Mouse (Mus musculus) E14TG2a.4 (cell line): ENCODE measurements around the gene Zfp185.

Experiments used
- H3K27me3 ChIP-seq: 2 replicates; pipeline ENCODE4 v1.6.1; 2014; ENCODE audit warnings: low read length, control low read depth; ENCODE audit not compliant: insufficient read depth
- H3K36me3 ChIP-seq: 2 replicates; pipeline ENCODE4 v1.6.1; 2014; ENCODE audit warnings: low read length, control low read depth; ENCODE audit not compliant: insufficient read depth
- H3K4me1 ChIP-seq: replicated peaks from 2 replicates; pipeline ENCODE4 v1.6.1; 2014; ENCODE audit warnings: low read depth, low read length, control low read depth
- H3K4me3 ChIP-seq: replicated peaks from 2 replicates; pipeline ENCODE4 v1.5.1; 2014; ENCODE audit warnings: mild to moderate bottlenecking, low read length
- H3K9me3 ChIP-seq: 2 replicates; pipeline ENCODE4 v1.6.1; 2014; ENCODE audit warnings: low read length, control low read depth
- CTCF ChIP-seq: conservative IDR thresholded peaks from 2 replicates; pipeline ENCODE4 v1.5.1; 2014; ENCODE audit warnings: low read length
- NANOG ChIP-seq: IDR thresholded peaks from 2 replicates; pipeline ENCODE4 v1.6.1; 2014; ENCODE audit warnings: borderline replicate concordance, low read length, mixed read lengths
- POU5F1 ChIP-seq: IDR thresholded peaks from 2 replicates; pipeline ENCODE4 v1.6.1; 2014; ENCODE audit warnings: low read length, borderline replicate concordance

Zfp185 gene

DNA sequence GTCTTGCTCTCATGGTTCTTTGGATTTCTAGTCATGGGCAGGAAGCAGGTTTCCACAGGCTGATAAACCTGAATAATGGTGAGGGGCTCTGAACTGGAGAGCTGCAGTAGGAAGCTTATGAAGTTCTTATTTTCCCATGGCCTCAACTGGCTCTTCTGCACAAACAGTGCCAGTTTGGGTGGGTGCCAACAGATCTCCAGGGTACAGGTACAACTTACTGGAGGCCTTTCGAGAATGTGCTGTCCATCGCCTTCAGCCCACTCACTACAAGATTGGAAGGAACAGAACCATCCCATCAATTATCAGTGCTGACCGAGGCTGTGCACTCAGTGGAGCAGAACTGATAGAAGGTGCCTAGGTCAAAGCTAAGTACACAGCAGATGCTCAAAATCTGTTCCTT lies 1.3 kb downstream of the Zfp185 start:
- H3K4me1 ChIP-seq: no peaks in the 10 kb centered on the region; the same call in 1 of the 2 replicates
- H3K9me3 ChIP-seq: no peaks in the 10 kb centered on the region

DNA sequence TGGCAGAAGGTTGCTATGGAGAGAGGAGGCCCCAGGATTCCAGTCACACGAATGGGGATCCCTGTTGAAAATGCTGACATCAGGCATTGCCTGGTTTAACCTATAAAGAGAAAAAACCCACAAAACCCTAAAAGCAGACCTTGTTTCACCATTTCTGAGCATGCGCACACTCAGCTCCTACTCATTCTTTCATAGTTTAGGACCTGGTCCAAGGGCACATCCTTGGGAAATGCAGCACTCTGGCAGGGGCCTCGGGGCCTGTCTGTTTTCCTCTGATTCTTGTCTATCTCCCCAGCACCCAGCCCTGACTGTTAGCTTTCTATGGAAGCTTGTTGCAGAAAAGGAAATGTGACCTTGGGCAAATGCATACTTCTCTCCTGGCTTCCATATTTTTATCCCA lies 3.4 kb downstream of the Zfp185 start:
- Histone ChIP-seq H3K4me3 (no peak overlapping the region), H3K9me3 (no peaks in the 10 kb centered on the region), H3K36me3 (no peaks in the 10 kb centered on the region), H3K4me1 (no peaks in the 10 kb centered on the region; the same call in 1 of the 2 replicates), H3K27me3 (peaks cover 15% of the 10 kb centered on the region)
- TF ChIP-seq POU5F1 (no peak), NANOG (no peak), CTCF (no peak)

More for the DNA sequence above, 1.3 kb downstream of the Zfp185 start:
- no peak for TF ChIP-seq NANOG
- no peak for TF ChIP-seq POU5F1
- no peak for TF ChIP-seq CTCF
- Histone ChIP-seq H3K36me3 (no peaks in the 10 kb centered on the region), H3K4me3 (no peak overlapping the region), H3K27me3 (peaks cover 33% of the 10 kb centered on the region)

- H3K27me3 ChIP-seq: peaks cover 11% of the 10 kb centered on the region
- no peaks in the 10 kb centered on the region for H3K36me3 ChIP-seq
- no peak for TF ChIP-seq NANOG
- peak; percentile 78 for TF ChIP-seq CTCF
- no peak overlapping the region for H3K4me3 ChIP-seq
- H3K4me1 ChIP-seq: no peaks in the 10 kb centered on the region
- H3K9me3 ChIP-seq: no peaks in the 10 kb centered on the region
These were observed 5.3 kb downstream of the Zfp185 start for GRCm38 (mm10) chrX:72992291-72992919.

DNA sequence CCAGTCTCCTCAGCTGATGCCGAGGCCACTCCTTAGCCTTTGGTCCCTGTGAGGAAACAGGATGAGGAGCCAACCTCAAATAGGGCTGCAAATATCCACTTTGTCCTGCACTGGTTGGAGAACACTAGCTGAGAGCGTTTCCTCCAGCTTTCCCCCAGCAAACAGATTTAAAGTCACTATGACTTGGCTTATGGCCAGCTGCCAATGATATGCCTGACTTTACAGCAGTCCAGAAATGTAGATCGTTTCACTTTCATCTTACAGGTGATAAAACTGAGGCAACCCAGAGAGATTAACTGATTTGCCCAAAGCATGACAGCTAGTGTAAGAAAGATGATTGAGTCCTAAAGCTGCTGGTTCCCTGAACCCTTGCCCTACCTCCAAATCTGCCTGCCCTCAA lies 8.4 kb downstream of the Zfp185 start:
- H3K27me3 ChIP-seq: no peaks in the 10 kb centered on the region
- H3K4me3 ChIP-seq: no peak overlapping the region
- H3K4me1 ChIP-seq: no peaks in the 10 kb centered on the region
- no peak for TF ChIP-seq POU5F1
- H3K9me3 ChIP-seq: no peaks in the 10 kb centered on the region
- H3K36me3 ChIP-seq: no peaks in the 10 kb centered on the region

- Histone ChIP-seq H3K4me3 (no peak overlapping the region), H3K36me3 (peaks cover 20% of the 10 kb centered on the region), H3K9me3 (no peaks in the 10 kb centered on the region), H3K27me3 (no peaks in the 10 kb centered on the region), H3K4me1 (no peaks in the 10 kb centered on the region)
- TF ChIP-seq NANOG: no peak
- no peak for TF ChIP-seq POU5F1
- no peak for TF ChIP-seq CTCF
These were observed 16.0 kb downstream of the Zfp185 start for GRCm38 (mm10) chrX:73003110-73003509.

DNA sequence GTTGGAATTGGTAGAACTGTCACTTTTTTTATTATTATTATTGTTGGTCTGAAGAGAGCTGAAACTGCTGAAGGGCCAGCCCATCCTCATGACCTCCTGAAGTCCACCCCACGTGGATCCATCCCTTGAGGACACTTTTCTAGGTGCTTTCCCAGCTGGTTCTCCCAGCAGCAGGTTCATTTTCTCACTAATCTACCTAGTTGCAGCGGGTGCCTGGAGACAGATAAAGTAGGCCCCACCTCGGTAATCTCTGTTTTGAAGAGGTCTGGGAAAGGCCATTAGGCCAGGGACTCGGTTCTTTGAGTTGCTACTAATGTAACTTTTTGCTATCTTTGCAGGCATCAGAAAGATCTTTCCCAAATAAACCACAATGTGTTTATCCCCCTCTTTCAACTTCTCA lies 18.5 kb downstream of the Zfp185 start:
- Histone ChIP-seq H3K9me3 (no peaks in the 10 kb centered on the region), H3K4me3 (no peak overlapping the region), H3K4me1 (no peaks in the 10 kb centered on the region; the same call in 1 of the 2 replicates), H3K27me3 (no peaks in the 10 kb centered on the region), H3K36me3 (peaks cover 20% of the 10 kb centered on the region)
- TF ChIP-seq POU5F1: no peak
- no peak for TF ChIP-seq CTCF
- no peak for TF ChIP-seq NANOG

DNA sequence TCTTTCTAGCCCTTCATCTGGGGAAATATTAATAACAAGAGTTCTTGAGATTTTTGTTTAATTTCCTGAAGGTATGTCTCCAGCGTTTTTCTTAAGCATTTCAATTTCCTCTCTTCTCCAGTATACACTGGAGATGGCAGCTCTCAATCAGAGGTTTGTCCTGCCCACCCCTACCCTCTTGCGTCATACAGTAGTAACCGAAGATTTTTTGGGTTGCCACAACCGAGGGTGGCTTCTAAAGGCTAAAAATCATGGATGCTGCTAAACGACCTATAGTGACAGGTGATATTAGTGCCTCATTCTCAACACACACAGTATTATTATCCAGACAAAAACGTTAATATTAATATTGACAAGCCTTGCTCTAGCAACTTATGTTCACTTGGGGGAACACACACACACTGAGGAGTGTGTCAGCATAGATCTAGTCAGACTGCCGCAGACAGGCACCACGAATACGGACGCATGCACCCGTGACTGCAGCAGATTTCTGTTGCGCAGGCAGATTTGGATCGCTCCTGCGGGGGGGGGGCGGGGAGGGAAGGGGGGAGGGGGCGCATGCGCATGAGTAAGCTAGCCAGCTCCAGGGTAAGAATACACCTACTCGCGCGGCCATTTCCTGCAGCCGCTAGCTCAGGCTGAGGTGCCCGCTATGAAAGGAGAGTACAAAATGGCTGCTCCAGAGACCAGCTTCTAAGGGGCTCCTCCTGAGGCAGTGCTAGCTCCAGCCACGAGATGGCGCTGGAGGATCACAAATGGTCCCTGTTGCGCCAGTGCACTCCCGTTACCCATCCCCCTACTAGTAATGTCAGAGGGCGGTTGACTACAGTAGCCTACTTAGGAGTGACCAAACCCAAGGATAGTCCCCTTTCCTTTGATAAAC lies 20.7 kb downstream of the Zfp185 start:
- Histone ChIP-seq H3K4me1 (no peaks in the 10 kb centered on the region; the same call in 1 of the 2 replicates), H3K27me3 (no peaks in the 10 kb centered on the region), H3K4me3 (peak overlapping the region; percentile 37; the same call in 1 of the 2 replicates), H3K9me3 (no peaks in the 10 kb centered on the region), H3K36me3 (peaks cover 4% of the 10 kb centered on the region)
- TF ChIP-seq CTCF (peak; percentile 48), NANOG (no peak)

DNA sequence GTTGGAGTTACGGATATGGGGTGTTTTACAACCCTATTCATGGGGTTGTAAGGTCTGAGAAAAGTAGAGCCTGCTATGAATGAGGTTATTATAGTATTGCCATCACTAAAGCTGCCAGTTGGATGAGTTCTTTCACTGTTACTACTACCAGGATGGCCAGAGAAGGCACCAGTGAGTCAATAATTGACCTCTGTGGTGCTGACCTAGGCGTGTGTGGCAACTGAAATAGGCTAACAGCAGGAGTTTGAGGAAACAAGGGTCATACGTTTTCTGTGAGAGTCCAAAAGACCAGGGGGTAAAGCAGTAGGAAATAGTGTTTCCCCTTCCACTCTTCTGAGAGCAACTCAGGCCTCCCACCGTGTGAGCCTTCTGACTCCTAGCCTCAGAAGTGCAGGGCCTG lies 25.7 kb downstream of the Zfp185 start:
- H3K36me3 ChIP-seq: 0 out of 2 replicates have a peak, but pooled peaks cover 2% of the 10 kb centered on the region
- TF ChIP-seq CTCF: no peak
- no peak for TF ChIP-seq POU5F1
- no peak for TF ChIP-seq NANOG

GRCm38 (mm10) chrX:73037003-73037402 lies 49.9 kb downstream of the Zfp185 start, which contains the start of gene Pnma5:
TSS of gene Pnma5 (minus strand) at chrX:73037103.
- Histone ChIP-seq H3K9me3 (no peaks in the 10 kb centered on the region), H3K36me3 (peaks cover 41% of the 10 kb centered on the region), H3K4me1 (peaks cover 9% of the 10 kb centered on the region; the same call in 1 of the 2 replicates), H3K27me3 (no peaks in the 10 kb centered on the region), H3K4me3 (peak within 1 kb of the TSS; percentile 79)
- TF ChIP-seq POU5F1 (no peak), NANOG (no peak), CTCF (no peak)

More for the DNA sequence above, 25.7 kb downstream of the Zfp185 start:
- H3K4me3 ChIP-seq: no peak overlapping the region
- H3K4me1 ChIP-seq: no peaks in the 10 kb centered on the region; the same call in 1 of the 2 replicates
- H3K9me3 ChIP-seq: no peaks in the 10 kb centered on the region
- no peaks in the 10 kb centered on the region for H3K27me3 ChIP-seq
